Mouse (Mus musculus) left cerebral cortex, postnatal 25 days (tissue): ENCODE results near the gene Gpr171. TPM values are rescaled to one million over a fixed set of nuclear protein-coding genes. Genes with fewer than 3 reads are reported as not detected.
"Not testable (repeated sequence)": the region's sequence is repeated elsewhere in the genome, so short reads cannot be mapped to it uniquely, and the experiment has no call there.

Experiments used
- DNase-seq, 2 experiments: peaks; one replicate each; pipeline ENCODE4 v3.0.0; 2022; ENCODE audit warnings: low spot score in 2 of 2, mixed read lengths in 1 of 2
- intact Hi-C: fragments of 180-260 bp; cut with DNase I; formaldehyde crosslinking; loops from one replicate; pipeline ENCODE4 v1.15.1; 2025
- total RNA-seq, 2 experiments: library from RNA; stranded (reverse); gene quantifications; 2 replicates each; pipeline ENCODE4 v1.2.3; 2021

Gene Gpr171
- total RNA-seq, 2 experiments from 2014 or later = not detected

DNA sequence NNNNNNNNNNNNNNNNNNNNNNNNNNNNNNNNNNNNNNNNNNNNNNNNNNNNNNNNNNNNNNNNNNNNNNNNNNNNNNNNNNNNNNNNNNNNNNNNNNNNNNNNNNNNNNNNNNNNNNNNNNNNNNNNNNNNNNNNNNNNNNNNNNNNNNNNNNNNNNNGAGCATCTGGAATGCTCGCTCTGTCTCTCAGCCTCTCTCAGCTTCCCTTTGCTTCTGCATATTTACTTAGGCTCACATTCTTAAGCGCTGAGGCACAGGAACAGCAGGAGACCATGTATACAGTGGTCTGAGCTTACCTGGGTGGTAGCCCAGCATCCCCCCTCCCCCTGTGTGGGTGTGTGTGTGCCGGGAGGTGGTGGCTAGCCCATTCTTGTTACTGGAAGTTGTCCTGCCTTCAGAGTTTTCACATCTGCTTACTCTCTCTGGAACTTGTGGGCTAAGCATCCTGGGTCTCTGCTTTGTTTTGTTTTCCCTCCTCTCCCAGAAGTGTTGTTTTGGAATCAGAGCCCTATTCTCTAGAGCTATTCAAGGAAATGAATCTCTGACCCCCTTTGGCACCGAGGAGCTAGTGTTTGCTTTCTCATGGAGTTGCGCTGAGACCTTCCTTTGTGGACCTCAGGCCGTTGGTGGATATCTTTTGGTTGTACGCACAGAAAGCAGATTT, 19.6 kb upstream of the Gpr171 start:
- intact Hi-C loops = loop anchor here (2.0 to 5.0 kb wide), 3 partner anchors 46 to 992 kb away; no protein-coding TSS in a partner anchor
- peak in 1 of 2 experiments; percentile 42 for DNase-seq

GRCm38 (mm10) chr3:59113973-59114517, 12.4 kb upstream of the Gpr171 start:
- intact Hi-C loops = no loop called here

GRCm38 (mm10) chr3:59113291-59113690, 11.7 kb upstream of the Gpr171 start:
- intact Hi-C loops = not testable (repeated sequence)

More at GRCm38 (mm10) chr3:59113973-59114517, 12.4 kb upstream of the Gpr171 start:
- DNase-seq = no peak

GRCm38 (mm10) chr3:59111944-59112343, 10.3 kb upstream of the Gpr171 start:
- intact Hi-C loops = no loop called here
- DNase-seq = no peak

More at GRCm38 (mm10) chr3:59113291-59113690, 11.7 kb upstream of the Gpr171 start:
- not testable (repeated sequence) for DNase-seq

GRCm38 (mm10) chr3:59109834-59110233, 8.2 kb upstream of the Gpr171 start:
- DNase-seq, intact Hi-C loops: not testable (repeated sequence)

GRCm38 (mm10) chr3:59107439-59107838, 5.8 kb upstream of the Gpr171 start:
- intact Hi-C loops = no loop called here
- no peak for DNase-seq

DNA sequence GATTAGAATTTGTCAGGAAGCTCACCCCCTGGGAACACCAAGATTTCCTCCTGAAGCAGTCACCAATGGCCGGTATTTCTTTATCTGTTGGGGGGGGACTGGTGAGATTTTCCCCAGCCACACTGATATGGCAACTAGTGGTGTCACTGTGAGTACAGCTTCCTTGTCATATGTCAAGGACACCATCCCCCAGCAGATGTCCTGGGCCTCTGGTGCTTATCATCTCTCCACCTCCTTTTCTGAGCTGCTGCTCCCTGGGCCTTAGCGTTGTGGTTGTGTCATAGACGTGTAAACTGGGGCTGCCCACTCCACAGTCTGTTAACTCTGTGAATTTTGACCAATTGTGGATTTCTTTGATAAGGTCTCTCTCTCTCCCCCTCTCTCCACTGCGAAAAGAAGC, 2.8 kb upstream of the Gpr171 start:
- intact Hi-C loops = no loop called here
- DNase-seq = no peak

GRCm38 (mm10) chr3:59102146-59102545, 525 bp upstream of the Gpr171 start:
- intact Hi-C loops = no loop called here

GRCm38 (mm10) chr3:59098540-59098939, 3.1 kb downstream of the Gpr171 start:
- intact Hi-C loops = no loop called here
- DNase-seq = no peak

More at GRCm38 (mm10) chr3:59102146-59102545, 525 bp upstream of the Gpr171 start:
- no peak for DNase-seq

GRCm38 (mm10) chr3:59097421-59097820, 4.2 kb downstream of the Gpr171 start:
- no peak for DNase-seq
- intact Hi-C loops = no loop called here

DNA sequence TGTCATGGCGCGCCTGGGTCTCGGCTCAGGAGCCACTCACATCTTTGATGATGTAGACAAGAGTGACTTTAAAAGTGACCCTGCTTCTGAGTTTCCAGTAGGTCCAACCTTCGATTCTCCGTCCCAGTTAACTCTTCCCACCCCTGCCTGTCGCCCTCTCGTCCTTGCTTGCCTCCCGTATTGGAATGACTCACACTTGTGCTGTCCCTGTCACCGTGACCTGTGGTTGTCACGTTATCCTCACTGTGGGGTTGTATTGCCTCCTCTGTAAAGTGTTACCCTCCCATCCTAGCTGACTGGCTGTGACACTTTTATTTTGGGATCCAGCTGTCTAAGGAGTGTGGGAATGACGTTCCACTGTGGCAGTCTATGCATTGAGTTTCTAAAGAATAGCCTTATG, 8.9 kb downstream of the Gpr171 start:
- intact Hi-C loops = no loop called here
- no peak for DNase-seq

DNA sequence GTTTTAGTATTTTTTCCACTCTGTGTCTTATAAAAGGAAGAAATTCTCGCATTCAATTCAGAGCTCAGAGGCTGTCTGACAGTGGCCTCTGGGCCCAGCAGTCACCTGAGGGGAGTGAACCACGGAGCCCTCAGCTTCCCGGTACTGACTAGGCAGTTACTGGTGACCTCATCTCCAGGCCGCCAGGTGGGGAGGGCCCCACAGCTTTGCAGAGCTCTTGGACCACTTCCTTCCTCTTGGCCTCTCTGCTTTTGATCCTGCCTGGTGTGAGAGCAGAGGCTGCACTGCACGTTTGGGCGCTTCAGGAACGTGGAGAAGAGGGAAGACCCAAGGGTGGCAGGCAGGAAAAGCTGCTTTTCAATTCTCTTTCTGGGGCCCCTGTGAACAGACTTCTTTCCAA, 20.7 kb downstream of the Gpr171 start:
- intact Hi-C loops = no loop called here
- DNase-seq = no peak

DNA sequence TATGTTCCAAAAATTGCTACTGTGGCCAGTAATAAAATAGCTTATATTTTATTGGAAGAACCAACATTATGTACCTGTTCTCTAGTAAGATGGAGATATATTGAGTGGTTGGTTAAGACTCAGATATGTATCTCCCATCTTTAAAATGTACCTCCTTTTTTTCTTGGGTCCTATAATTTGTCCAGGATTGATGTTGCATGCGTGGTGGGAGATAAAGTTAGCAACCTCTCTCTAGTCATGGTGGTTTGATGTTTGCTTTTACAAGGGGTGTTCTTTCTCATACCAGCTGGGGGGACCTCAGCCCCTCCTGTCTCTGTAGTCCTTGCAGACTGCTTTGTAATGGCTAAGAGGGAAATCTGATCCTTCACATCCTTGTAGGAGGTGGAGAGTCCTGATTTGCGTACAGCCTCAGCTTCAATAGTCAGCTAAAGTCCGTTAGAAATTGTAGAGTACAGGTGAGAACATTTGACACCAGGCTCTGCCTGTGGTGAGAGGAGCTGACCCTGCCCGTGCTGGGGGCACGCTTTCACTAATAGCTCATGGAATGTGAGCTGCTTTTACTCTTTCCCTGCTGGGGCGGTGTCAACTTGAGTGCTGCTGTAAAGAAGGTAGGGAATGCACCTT, 21.2 kb downstream of the Gpr171 start:
- intact Hi-C loops = no loop called here
- no peak for DNase-seq

- intact Hi-C loops = loop anchor here (5.0 kb wide), 1 partner anchor 1033 kb away; no protein-coding TSS in a partner anchor
- peak; percentile 31 to 53 for DNase-seq
Measured at GRCm38 (mm10) chr3:59079327-59079726, 22.3 kb downstream of the Gpr171 start.

DNA sequence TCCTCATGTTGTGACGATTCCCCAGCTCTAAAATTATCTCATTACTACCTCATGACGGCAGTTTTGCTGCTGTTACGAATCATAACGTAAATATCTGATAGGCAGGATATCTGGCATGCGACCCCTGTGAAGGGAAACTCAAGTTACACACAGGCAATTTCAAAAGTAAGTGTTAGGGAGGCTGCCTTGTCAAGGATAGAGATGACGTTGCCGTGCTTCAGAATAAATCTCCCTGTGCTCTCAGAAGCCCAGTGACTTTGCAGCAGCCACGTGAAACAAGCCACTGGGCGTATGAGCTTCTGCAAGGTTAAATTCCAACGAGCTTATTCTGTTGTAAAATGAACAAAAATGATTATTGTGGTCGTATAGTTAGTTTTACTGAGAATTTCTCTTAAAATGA, 23.0 kb downstream of the Gpr171 start:
- DNase-seq = no peak
- intact Hi-C loops = loop anchor here (5.0 kb wide), 1 partner anchor 1034 kb away; no protein-coding TSS in a partner anchor

DNA sequence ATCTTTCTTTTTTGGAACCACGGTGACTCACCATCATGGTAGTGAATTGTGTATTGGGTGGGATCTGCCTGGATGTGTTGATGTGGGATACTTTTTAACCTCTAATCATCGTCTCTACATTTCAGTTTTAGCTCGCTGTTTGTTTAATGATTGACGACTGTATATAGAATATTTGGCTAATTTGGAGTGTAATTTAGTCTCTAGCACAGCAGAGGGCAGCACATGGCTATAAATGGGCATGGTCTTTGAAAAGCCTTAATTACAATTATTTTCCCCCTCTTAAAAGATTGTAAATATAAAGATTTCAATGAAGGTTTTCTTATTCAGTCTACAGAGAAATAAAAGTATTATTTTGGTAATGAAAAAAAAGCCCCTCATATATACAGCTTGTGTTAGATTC, 24.3 kb downstream of the Gpr171 start:
- intact Hi-C loops = loop anchor here (5.0 kb wide), 1 partner anchor 1035 kb away; no protein-coding TSS in a partner anchor
- peak in 1 of 2 experiments; percentile 33 for DNase-seq

DNA sequence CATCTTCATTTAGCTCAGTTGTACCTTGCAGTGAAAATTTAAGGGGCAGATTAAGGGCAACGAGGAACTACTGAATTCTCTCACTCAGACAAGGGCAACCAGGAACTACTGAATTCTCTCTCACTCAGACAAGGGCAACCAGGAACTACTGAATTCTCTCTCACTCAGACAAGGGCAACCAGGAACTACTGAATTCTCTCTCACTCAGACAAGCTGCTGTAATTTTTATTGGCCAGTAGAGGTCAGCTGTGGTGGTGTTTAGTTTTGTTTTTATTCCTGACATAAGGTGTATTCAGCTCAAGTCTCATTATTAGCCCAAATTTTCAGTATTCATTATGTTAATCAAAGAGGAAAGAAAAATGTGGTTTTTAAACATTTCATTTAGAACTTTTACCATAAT, 32.5 kb downstream of the Gpr171 start:
- DNase-seq, intact Hi-C loops: not testable (repeated sequence)

GRCm38 (mm10) chr3:59066558-59067294, 34.9 kb downstream of the Gpr171 start:
- DNase-seq = peak in 1 of 2 experiments; percentile 51
- intact Hi-C loops = no loop called here

DNA sequence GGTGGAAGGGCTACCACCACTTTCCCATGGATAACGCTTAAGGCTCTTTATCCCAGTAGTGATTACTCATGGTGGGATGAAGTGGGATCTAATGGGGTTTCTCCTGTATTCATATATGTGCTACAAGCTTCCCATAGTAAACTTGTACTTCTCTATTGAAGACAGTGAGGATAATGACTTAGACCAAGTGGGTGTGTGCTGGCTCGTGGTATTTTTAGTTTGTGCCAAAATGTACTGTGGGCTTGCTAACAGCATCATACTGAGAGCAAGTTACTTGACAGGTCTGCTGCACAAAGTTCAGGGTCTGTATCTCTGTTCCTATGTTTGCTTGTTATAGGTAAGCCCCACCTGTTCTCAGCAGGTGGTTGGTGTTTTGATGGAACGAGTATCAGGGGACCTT, 35.7 kb downstream of the Gpr171 start:
- intact Hi-C loops = no loop called here

DNA sequence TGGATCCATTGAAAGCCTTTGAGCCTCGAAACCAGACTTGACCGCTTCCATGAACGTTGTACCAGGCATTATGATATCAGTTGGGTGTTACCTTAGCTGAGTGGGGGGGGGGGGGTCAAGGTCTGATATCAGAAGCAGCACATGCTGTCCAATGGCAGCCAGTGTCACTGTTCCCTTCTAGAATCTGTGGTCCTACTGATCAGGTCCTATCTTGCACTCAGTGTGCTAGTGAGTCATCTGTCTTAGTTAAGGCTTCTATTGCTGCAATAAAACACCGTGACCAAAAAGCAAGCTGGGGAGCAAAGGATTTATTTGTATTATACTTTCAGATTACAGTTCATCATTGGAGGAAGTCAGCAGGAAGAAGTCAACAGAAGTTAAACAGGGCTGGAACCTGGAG, 38.2 kb downstream of the Gpr171 start:
- intact Hi-C loops = loop anchor here (5.0 kb wide), 1 partner anchor 276 kb away; no protein-coding TSS in a partner anchor
- DNase-seq = no peak

More for the DNA sequence above, 35.7 kb downstream of the Gpr171 start:
- peak in 1 of 2 experiments; percentile 60 for DNase-seq
